Mouse (Mus musculus): ENCODE data around the gene Exph5.

The Exph5 gene

DNA sequence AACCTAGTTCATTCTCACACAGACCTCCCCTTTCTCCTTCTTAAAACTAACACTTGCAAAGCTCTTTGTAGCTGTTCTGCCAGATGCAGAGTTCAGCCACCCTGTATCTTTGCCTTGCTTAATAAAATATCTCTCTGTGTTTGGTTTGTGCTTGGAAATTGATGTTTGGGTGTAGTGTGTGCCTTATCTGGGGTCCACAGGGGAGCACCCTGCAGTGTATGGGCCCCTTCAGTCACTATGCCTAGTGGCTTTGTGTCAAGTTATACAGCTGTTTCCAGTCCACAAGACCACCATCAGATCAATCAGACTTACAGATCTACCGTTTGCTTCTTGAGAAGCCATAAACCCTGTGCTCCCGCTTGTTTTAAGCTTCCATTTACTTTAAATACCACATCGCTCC lies 108.0 kb downstream of the Exph5 start:
- no peak for DNase-seq

DNA sequence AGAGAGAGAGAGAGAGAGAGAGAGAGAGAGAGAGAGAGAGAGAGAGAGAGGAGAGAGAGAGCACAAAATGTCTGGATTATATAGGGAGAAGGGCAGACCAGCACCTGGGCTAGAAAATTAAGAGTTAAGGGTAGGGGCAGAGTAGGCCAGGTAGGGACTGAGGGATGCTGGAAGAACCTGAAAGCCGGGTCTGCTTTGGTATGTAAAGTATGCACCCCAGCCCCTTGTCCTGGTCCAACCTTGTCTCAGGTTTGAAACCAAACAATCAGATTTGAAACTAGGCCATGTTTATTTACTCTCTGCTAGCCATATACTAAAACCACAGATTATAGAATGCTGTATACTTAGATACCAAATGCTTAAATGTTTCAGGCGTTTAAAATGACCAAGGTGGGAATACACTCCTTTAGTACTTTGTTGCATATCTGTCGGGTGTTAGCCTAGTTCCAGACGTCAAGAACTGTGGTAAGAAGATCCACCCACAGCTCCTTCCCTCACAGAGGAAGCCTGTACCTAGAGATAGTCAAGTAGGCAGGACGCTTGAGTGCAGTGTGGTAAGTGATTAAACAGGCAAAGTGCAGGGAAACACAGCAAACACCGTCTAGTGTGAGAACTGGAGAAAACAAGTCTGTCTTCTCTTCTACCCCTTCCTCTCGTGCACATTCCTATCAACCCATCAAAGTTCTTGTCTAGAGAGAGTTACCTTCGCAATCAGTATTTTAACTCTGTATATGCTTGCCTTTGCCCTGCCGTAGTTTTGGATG lies 120.8 kb downstream of the Exph5 start:
- DNase-seq, result no peak

DNA sequence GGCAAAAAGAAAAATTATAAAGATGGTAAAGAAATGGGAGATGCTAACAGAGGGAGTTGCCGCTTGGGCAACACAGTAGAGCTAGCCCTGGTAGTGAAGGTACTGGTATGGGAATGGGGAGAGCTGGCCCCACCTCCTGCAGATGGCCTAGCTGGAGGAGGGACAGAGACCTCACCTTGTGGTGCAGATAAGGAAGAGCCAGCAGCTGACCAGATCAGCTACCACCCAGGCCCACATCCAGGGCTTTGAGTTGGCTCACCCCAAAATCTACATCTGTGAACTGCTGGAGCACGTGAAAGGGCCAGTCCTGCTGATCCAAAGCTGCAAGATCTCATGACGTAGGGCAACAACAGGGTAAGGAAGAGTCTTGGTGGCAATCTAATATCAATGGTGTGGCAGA lies 125.3 kb downstream of the Exph5 start:
- no peak for DNase-seq

All from cerebellum, adult 9-10 months (tissue).